Mouse (Mus musculus): ENCODE measurements around the gene Slc1a6.
"Not testable (repeated sequence)": the region's sequence is repeated elsewhere in the genome, so short reads cannot be mapped to it uniquely, and the experiment has no call there.

The Slc1a6 gene

DNA sequence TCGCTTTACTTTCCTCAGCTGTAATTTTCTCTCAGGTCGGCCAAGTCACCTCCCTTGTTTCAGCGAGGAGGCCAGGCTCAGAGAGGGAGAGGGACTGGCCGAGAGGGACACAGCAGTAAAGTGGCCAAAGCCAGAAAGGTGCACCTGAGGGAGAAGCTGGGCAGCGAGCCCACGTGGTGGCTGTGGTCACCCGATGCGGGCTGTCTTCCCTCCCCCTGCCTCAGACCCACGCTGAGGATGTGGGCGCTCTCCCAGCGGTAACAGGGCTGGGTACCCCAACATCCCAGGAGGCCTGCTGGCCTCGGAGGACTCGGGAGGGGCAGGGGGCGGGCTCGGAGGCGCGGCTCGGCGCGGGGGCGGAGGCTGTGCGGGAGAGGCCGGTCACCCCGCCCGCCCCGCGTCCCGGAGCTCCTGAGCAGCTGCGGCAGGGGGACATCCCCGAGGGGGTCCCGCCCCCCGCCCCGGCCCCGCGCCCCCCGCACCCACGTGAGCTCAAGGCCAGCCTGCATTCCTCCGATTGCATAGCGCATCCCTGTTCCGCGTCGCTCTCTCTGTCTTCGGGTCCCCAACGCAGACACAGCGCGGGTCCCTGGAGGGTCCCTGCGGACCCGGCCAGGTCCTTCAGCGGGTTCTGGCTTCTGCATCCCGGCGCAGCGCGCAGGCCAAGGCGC, at the start of gene Slc1a6:
Gene Slc1a6, plus strand, starts transcription at position 516 of the 671 bp plus-strand sequence.
- DNase-seq (ENCODE audit: low spot score): peak; percentile 5

DNA sequence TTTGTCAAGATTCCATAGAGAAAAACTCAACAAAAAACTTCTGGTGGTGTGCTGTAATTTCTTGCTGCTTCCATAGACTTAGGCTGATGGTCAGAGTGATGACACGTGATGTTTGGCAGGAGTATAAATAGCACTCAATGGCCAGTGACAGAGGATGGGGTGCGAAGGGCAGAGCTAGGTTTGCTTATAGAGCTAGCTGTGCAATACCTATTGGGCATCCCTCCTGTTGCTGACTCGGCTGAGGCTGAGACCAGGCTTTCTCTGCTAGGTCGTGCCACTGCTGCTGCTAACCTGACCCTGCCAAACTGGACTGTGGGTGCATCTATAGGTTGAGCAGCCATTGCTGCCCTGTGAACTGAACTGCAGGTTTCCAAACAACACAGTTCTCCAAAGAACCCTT, 40.5 kb upstream of the Slc1a6 start:
- DNase-seq (ENCODE audit: low spot score): no peak

DNA sequence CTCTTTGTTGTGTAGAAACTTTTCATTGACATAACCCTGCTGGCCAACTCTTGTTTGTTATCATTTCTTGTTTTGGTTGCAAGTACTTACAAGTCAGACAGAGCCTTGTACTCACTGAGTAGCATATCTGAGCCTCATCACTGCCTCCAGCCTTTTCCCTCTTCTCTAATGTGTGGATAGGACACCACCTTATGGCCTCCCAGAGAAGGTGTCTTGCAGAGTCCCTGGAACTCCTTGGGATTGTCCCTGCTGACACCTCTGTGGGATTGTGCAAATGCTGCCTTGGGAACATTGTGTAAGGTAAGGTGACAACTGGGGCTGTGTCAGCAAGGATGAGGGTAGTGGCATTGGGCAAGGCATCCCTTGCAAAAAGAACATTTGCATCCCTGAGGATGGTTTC, 36.6 kb upstream of the Slc1a6 start:
- no peak for DNase-seq (ENCODE audit: low spot score)

- no peak for DNase-seq (ENCODE audit: low spot score)
Observed at GRCm38 (mm10) chr10:78745453-78746232, 34.7 kb upstream of the Slc1a6 start.

- peak; percentile 13 for DNase-seq (ENCODE audit: low spot score)
Observed at GRCm38 (mm10) chr10:78747035-78747721, 33.1 kb upstream of the Slc1a6 start.

- no peak for DNase-seq (ENCODE audit: low spot score)
Observed at GRCm38 (mm10) chr10:78748161-78748560, 32.1 kb upstream of the Slc1a6 start.

DNA sequence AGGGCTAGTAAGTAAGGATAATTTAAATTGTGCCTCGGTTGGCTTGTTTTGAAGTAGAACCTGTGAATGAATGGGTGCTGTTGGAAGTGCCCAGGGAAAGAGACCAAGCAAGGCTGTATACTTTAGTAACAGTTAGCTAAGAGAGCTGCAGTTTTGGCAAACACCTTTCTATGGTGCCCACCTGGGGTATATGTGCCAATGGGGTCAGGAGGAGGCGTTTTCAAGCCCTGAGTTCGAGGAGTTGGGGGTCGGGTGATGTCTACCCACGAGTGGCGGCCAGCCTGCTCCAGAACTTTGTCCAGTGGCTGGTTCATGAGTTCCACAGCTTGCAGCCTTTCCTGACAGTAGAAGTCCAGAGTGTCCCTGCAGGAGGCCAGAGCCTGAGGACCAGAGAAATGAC, 31.4 kb upstream of the Slc1a6 start:
- no peak for DNase-seq (ENCODE audit: low spot score)

DNA sequence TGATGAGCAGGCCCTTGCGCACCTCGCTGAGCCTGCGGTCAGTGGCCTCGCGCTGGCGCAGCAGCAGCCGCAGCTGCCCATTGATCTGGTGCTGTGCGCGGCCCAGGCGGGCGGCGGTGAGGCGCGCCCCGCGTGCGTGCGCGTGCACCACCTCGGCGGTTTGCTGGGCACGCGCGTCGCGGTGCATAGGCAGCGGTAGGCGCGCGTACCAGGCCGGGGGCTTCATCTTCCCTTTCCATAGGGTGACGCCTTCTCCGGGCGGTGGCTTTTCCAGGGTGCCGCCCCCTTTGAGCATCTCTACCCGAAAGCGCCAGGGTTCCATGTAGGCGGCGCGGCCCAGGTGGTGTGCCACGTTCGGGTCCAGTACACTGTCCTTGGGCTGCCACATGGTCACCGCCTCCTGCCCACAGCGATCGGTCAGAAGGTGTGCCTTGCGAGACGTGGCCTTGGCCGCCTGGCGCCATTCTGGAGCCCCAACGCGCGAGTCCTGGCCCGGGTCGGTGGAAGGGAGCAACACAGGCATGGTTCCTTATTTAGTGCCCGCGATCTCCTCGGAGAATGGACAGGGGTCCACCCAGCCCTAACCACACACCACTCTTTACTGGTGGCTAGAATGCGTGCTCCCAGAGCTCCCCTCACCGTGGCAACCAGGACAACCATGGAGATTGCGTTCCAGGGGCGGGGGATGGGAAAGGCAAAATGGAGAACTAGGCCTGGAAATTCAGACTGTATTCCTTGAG, 27.7 kb upstream of the Slc1a6 start, which contains the start of gene Ccdc105:
Gene Ccdc105, minus strand, starts transcription at position 614 of the 740 bp plus-strand sequence.
- peak; percentile 54 for DNase-seq (ENCODE audit: low spot score)

- DNase-seq (ENCODE audit: low spot score): peak; percentile 70
Observed at GRCm38 (mm10) chr10:78756021-78756420, 24.3 kb upstream of the Slc1a6 start.

GRCm38 (mm10) chr10:78765570-78765969, 14.7 kb upstream of the Slc1a6 start:
- no peak for DNase-seq (ENCODE audit: low spot score)

DNA sequence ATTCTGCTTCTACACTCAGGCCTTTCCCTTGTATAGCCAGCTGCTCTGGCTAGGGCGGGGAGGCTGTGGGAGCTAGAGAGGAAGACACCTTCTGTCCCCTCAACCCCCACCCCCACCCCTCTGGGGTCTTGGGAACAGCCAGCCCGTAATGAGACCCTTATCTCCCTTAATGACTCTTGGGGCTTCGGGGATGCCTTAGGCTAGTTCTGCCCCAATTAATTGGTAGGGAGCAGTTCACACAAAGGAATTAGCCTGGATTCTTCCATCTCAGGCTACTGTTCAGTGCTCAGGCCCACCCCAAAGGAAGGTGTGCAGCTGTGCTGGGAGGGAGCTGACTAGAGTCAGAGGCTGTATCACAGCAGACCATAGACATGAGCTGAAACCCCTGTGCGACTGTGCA, 4.5 kb upstream of the Slc1a6 start:
- no peak for DNase-seq (ENCODE audit: low spot score)

DNA sequence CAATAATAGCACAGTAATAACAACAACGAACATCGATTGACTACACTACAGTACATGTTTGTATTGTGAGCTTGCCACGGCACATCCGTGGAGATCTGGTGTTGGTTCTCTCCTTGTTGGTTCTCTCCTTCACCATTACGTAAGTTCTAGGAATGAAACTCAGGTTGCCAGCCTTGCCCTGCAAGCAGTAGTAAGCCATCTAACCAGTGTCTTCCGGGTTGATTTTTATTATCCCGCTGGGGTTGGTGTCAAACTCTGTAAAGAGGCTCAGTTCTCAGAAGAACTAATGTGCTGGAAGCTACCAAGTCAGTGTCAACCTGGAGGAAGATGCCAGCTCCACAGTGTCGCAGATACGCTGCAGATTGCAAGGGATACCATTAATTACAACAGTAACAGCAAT, 769 bp upstream of the Slc1a6 start:
- no peak for DNase-seq (ENCODE audit: low spot score)

- peak; percentile 51 for DNase-seq (ENCODE audit: low spot score)
Observed at GRCm38 (mm10) chr10:78787566-78788087, 7.3 kb downstream of the Slc1a6 start.

- no peak for DNase-seq (ENCODE audit: low spot score)
Observed at GRCm38 (mm10) chr10:78790561-78790960, 10.3 kb downstream of the Slc1a6 start.

GRCm38 (mm10) chr10:78801449-78801848, 21.2 kb downstream of the Slc1a6 start:
- DNase-seq (ENCODE audit: low spot score): no peak

GRCm38 (mm10) chr10:78812358-78813060, 32.2 kb downstream of the Slc1a6 start:
- no peak for DNase-seq (ENCODE audit: low spot score)

- not testable (repeated sequence) for DNase-seq (ENCODE audit: low spot score)
Observed at GRCm38 (mm10) chr10:78840456-78840855, 60.2 kb downstream of the Slc1a6 start.

- no peak for DNase-seq (ENCODE audit: low spot score)
Observed at GRCm38 (mm10) chr10:78852066-78852465, 71.8 kb downstream of the Slc1a6 start, which contains the start of gene Olfr1356. TSS of gene Olfr1356 (minus strand) at chr10:78852166.

All from ovary, postnatal 14 days (tissue).